Mouse (Mus musculus) thymus, adult 2 months (tissue): ENCODE results near the gene Tpst2.

Experiments
- CTCF ChIP-seq: fragments of 200-500 bp; IDR thresholded peaks from 2 replicates; pipeline ENCODE4 v1.5.1; 2012; ENCODE audit warnings: mild to moderate bottlenecking, control low read depth, low read length, moderate library complexity, borderline replicate concordance; ENCODE audit not compliant: control insufficient read depth, poor library complexity, insufficient read depth; ENCODE audit errors: extremely low read depth
- POLR2A ChIP-seq: fragments of 200-500 bp; IDR thresholded peaks from 2 replicates; pipeline ENCODE4 v1.6.1; 2012; ENCODE audit warnings: mild to moderate bottlenecking, low read length, control low read depth, moderate library complexity; ENCODE audit not compliant: control insufficient read depth, poor library complexity, insufficient read depth; ENCODE audit errors: extremely low read depth

DNA sequence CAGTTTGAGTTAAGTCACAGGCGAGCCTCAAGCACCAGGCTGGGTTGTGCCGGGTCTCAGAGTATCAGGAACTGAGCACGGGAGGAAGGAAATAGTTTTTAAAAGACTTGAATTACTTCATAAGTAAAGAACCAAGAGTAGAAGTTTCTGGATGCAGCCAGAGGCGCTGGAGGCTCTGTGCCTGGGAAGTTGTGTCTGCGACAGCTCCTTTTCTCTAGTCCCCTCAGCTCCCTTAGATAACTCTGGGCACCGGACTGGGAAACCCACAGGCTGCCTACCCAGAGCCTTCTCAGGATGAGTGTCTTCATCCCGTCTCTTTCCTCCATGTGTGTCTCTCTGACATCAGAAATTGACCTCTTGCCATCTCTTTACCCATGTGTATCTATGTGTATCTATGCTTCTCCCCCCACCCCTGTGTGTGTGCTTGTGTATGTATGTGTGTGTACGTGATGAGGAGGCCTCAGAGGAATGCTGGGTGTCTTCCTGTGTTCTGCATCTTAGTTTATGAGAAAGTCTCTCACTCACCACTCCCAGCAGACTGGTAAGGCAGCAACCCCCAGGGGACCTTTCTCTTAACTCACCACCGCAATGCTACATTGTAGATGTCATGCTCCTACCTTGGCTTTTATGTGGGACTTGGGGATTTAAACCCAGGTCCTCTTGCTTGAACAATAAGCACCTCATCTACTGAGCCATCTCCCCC lies 6.4 kb downstream of the Tpst2 start:
- TF ChIP-seq CTCF (no peak), POLR2A (no peak)
